Mouse (Mus musculus) bone marrow, adult 2 months (tissue): ENCODE results near the gene 1700014D04Rik. TPM values are rescaled to one million over a fixed set of nuclear protein-coding genes. Genes with fewer than 3 reads are reported as not detected.
"Not testable (repeated sequence)": the region's sequence is repeated elsewhere in the genome, so short reads cannot be mapped to it uniquely, and the experiment has no call there.

Experiments used
- H3K27ac ChIP-seq: fragments of 200-500 bp; 2 replicates; pipeline ENCODE4 v1.5.1; 2012; ENCODE audit warnings: low read depth, mild to moderate bottlenecking, control low read depth, inconsistent platforms, low read length; ENCODE audit not compliant: control insufficient read depth, poor library complexity, insufficient read depth
- H3K4me1 ChIP-seq: fragments of 200-500 bp; 2 replicates; pipeline ENCODE4 v1.6.1; 2011; ENCODE audit warnings: low read length; ENCODE audit not compliant: control insufficient read depth, insufficient read depth
- H3K4me3 ChIP-seq: fragments of 200-500 bp; replicated peaks from 2 replicates; pipeline ENCODE3; 2011; ENCODE audit warnings: mild to moderate bottlenecking, low read depth, low read length, control low read depth; ENCODE audit not compliant: control insufficient read depth
- CTCF ChIP-seq: fragments of 200-500 bp; IDR thresholded peaks from 2 replicates; pipeline ENCODE4 v1.5.1; 2011; ENCODE audit warnings: low read length, control low read depth; ENCODE audit not compliant: control insufficient read depth, insufficient read depth
- POLR2A ChIP-seq: fragments of 200-500 bp; IDR thresholded peaks from 2 replicates; pipeline ENCODE4 v1.6.1; 2011; ENCODE audit warnings: low read depth, mild to moderate bottlenecking, control low read depth, low read length, borderline replicate concordance; ENCODE audit not compliant: control insufficient read depth
- WGBS: fragments of 180-500 bp; shearing (Covaris S2); methylation state at CpG from one replicate; pipeline ENCODE4 v1.1.7; 2018; 5-methylcytosine and 5-hydroxymethylcytosine counted together
- polyA plus RNA-seq: library from polyadenylated mRNA; stranded (reverse); fragments of >200 nt; gene quantifications from 2 replicates; pipeline ENCODE4 v1.2.4, GENCODE M21; 2011; ENCODE audit warnings: low replicate concordance; ENCODE audit not compliant: missing spikeins, insufficient read depth, insufficient read length

The 1700014D04Rik gene
- polyA plus RNA-seq, 1 experiment = not detected

GRCm38 (mm10) chr13:59728378-59729093 is 18.0 kb downstream of the 1700014D04Rik start:
- no peak for TF ChIP-seq POLR2A
- peak; percentile 97 for TF ChIP-seq CTCF
- no peak overlapping the region for H3K27ac ChIP-seq
- 19% methylated on average over 7 of the region's 7 CpGs for WGBS
- no peak overlapping the region for H3K4me3 ChIP-seq
- no peaks in the 10 kb centered on the region for H3K4me1 ChIP-seq

GRCm38 (mm10) chr13:59726139-59726867 is 20.2 kb downstream of the 1700014D04Rik start:
- no peaks in the 10 kb centered on the region for H3K4me1 ChIP-seq
- 38% methylated on average over 29 of the region's 29 CpGs for WGBS
- no peak overlapping the region for H3K4me3 ChIP-seq
- H3K27ac ChIP-seq = no peak overlapping the region
- TF ChIP-seq POLR2A (no peak), CTCF (no peak)

GRCm38 (mm10) chr13:59722089-59722488 is 24.5 kb downstream of the 1700014D04Rik start:
- not testable (repeated sequence) for H3K4me1 ChIP-seq, H3K27ac ChIP-seq, H3K4me3 ChIP-seq
- WGBS = 65% methylated on average over 1 of the region's 1 CpGs

GRCm38 (mm10) chr13:59719475-59719874 is 27.1 kb downstream of the 1700014D04Rik start:
- H3K27ac ChIP-seq = no peak overlapping the region

GRCm38 (mm10) chr13:59718857-59719440 is 27.6 kb downstream of the 1700014D04Rik start:
- not testable (repeated sequence) for H3K27ac ChIP-seq, H3K4me3 ChIP-seq, H3K4me1 ChIP-seq
- 15% methylated on average over 6 of the region's 6 CpGs for WGBS

More at GRCm38 (mm10) chr13:59719475-59719874, 27.1 kb downstream of the 1700014D04Rik start:
- Histone ChIP-seq H3K4me1 (no peaks in the 10 kb centered on the region), H3K4me3 (no peak overlapping the region)
- no peak for TF ChIP-seq CTCF
- no peak for TF ChIP-seq POLR2A
- 64% methylated on average over 1 of the region's 1 CpGs for WGBS

GRCm38 (mm10) chr13:59713710-59714109 is 32.8 kb downstream of the 1700014D04Rik start:
- TF ChIP-seq POLR2A = no peak
- no peak for TF ChIP-seq CTCF
- Histone ChIP-seq H3K4me3 (no peak overlapping the region), H3K27ac (no peak overlapping the region), H3K4me1 (no peaks in the 10 kb centered on the region)
- 39% methylated on average over 3 of the region's 3 CpGs for WGBS

- not testable (repeated sequence) for H3K4me3 ChIP-seq, H3K27ac ChIP-seq, H3K4me1 ChIP-seq
- whole genome bisulfite sequencing = 72% methylated on average over 3 of the region's 3 CpGs
Observed at GRCm38 (mm10) chr13:59711984-59712383, 34.6 kb downstream of the 1700014D04Rik start, which contains the start of gene Spata31d1b. Gene Spata31d1b (plus strand): TSS chr13:59712284.

- no peak within 1 kb of the TSS for H3K27ac ChIP-seq
- no peaks in the 10 kb centered on the region for H3K4me1 ChIP-seq
- no peak within 1 kb of the TSS for H3K4me3 ChIP-seq
- 86% methylated on average over 15 of the region's 15 CpGs for WGBS
- no peak for TF ChIP-seq POLR2A
- TF ChIP-seq CTCF = no peak
Observed at GRCm38 (mm10) chr13:59710230-59710629, 36.3 kb downstream of the 1700014D04Rik start, which contains the start of gene Spata31d1a. Gene Spata31d1a (minus strand): TSS chr13:59710330.
